Mouse (Mus musculus): Measurements from ENCODE around the gene Fam234b. TPM values are rescaled to one million over a fixed set of nuclear protein-coding genes. Genes with fewer than 3 reads are reported as not detected.

The Fam234b gene
- 57.4 and 66.3 TPM in 2 replicates for total RNA-seq (2014; fragmentation: Nextera tagmentation)
- 32.6 and 51.1 TPM in 2 replicates for total RNA-seq (2017)

- ATAC-seq (replicated peaks; ENCODE audit: low FRiP score, low TSS enrichment, poor library complexity, severe bottlenecking), result peak; percentile 47
These were observed at the start of gene Fam234b, which contains the start of gene Hebp1 for GRCm38 (mm10) chr6:135197921-135198532. Gene Fam234b (plus strand): TSS chr6:135197977. Gene Hebp1 (minus strand): TSS chr6:135198022.

GRCm38 (mm10) chr6:135148506-135148905 is 49.3 kb upstream of the Fam234b start:
- ATAC-seq (replicated peaks; ENCODE audit: low FRiP score, low TSS enrichment, poor library complexity, severe bottlenecking), result peak; percentile 46; the same call in 1 of the 2 replicates

- ATAC-seq (replicated peaks; ENCODE audit: low FRiP score, low TSS enrichment, poor library complexity, severe bottlenecking), result no peak
These were observed 48.6 kb upstream of the Fam234b start for GRCm38 (mm10) chr6:135149175-135149574.

- no peak for ATAC-seq (replicated peaks; ENCODE audit: low FRiP score, low TSS enrichment, poor library complexity, severe bottlenecking)
These were observed 48.1 kb upstream of the Fam234b start for GRCm38 (mm10) chr6:135149722-135150121.

GRCm38 (mm10) chr6:135150311-135150710 is 47.5 kb upstream of the Fam234b start:
- peak; percentile 95 for ATAC-seq (replicated peaks; ENCODE audit: low FRiP score, low TSS enrichment, poor library complexity, severe bottlenecking)

GRCm38 (mm10) chr6:135153719-135154118 is 44.1 kb upstream of the Fam234b start:
- no peak for ATAC-seq (replicated peaks; ENCODE audit: low FRiP score, low TSS enrichment, poor library complexity, severe bottlenecking)

- peak; percentile 70 for ATAC-seq (replicated peaks; ENCODE audit: low FRiP score, low TSS enrichment, poor library complexity, severe bottlenecking)
These were observed 41.2 kb upstream of the Fam234b start for GRCm38 (mm10) chr6:135156597-135156996.

GRCm38 (mm10) chr6:135157496-135157895 is 40.3 kb upstream of the Fam234b start:
- ATAC-seq (replicated peaks; ENCODE audit: low FRiP score, low TSS enrichment, poor library complexity, severe bottlenecking), result 0 out of 2 replicates have a peak, but pooled peaks have one; percentile 26

- no peak for ATAC-seq (replicated peaks; ENCODE audit: low FRiP score, low TSS enrichment, poor library complexity, severe bottlenecking)
These were observed 39.3 kb upstream of the Fam234b start for GRCm38 (mm10) chr6:135158509-135158908.

- ATAC-seq (replicated peaks; ENCODE audit: low FRiP score, low TSS enrichment, poor library complexity, severe bottlenecking), result no peak
These were observed 36.4 kb upstream of the Fam234b start for GRCm38 (mm10) chr6:135161356-135161755.

- no peak for ATAC-seq (replicated peaks; ENCODE audit: low FRiP score, low TSS enrichment, poor library complexity, severe bottlenecking)
These were observed 35.5 kb upstream of the Fam234b start for GRCm38 (mm10) chr6:135162311-135162710.

GRCm38 (mm10) chr6:135162861-135163260 is 34.9 kb upstream of the Fam234b start:
- peak; percentile 31 for ATAC-seq (replicated peaks; ENCODE audit: low FRiP score, low TSS enrichment, poor library complexity, severe bottlenecking)

- no peak for ATAC-seq (replicated peaks; ENCODE audit: low FRiP score, low TSS enrichment, poor library complexity, severe bottlenecking)
These were observed 32.6 kb upstream of the Fam234b start for GRCm38 (mm10) chr6:135165191-135165590.

GRCm38 (mm10) chr6:135165706-135166105 is 32.1 kb upstream of the Fam234b start:
- peak; percentile 56 for ATAC-seq (replicated peaks; ENCODE audit: low FRiP score, low TSS enrichment, poor library complexity, severe bottlenecking)

- ATAC-seq (replicated peaks; ENCODE audit: low FRiP score, low TSS enrichment, poor library complexity, severe bottlenecking), result no peak
These were observed 31.5 kb upstream of the Fam234b start for GRCm38 (mm10) chr6:135166262-135166661.

- ATAC-seq (replicated peaks; ENCODE audit: low FRiP score, low TSS enrichment, poor library complexity, severe bottlenecking), result peak; percentile 32
These were observed 31.1 kb upstream of the Fam234b start for GRCm38 (mm10) chr6:135166712-135167111.

GRCm38 (mm10) chr6:135167380-135168311 is 30.1 kb upstream of the Fam234b start:
- ATAC-seq (replicated peaks; ENCODE audit: low FRiP score, low TSS enrichment, poor library complexity, severe bottlenecking), result peak; percentile 81

- ATAC-seq (replicated peaks; ENCODE audit: low FRiP score, low TSS enrichment, poor library complexity, severe bottlenecking), result no peak
These were observed 29.3 kb upstream of the Fam234b start for GRCm38 (mm10) chr6:135168471-135168870.

- no peak for ATAC-seq (replicated peaks; ENCODE audit: low FRiP score, low TSS enrichment, poor library complexity, severe bottlenecking)
These were observed 28.5 kb upstream of the Fam234b start for GRCm38 (mm10) chr6:135169246-135169645.

GRCm38 (mm10) chr6:135171736-135172135 is 26.0 kb upstream of the Fam234b start:
- no peak for ATAC-seq (replicated peaks; ENCODE audit: low FRiP score, low TSS enrichment, poor library complexity, severe bottlenecking)

Data from megakaryocyte-erythroid progenitor cell, adult 5-6 weeks (primary cell).